Mouse (Mus musculus): ENCODE measurements around the gene Setd2. TPM values are rescaled to one million over a fixed set of nuclear protein-coding genes. Genes with fewer than 3 reads are reported as not detected.

Setd2 gene
- total and polyA plus RNA-seq, 2 experiments, result 20.1 to 36.5 TPM

DNA sequence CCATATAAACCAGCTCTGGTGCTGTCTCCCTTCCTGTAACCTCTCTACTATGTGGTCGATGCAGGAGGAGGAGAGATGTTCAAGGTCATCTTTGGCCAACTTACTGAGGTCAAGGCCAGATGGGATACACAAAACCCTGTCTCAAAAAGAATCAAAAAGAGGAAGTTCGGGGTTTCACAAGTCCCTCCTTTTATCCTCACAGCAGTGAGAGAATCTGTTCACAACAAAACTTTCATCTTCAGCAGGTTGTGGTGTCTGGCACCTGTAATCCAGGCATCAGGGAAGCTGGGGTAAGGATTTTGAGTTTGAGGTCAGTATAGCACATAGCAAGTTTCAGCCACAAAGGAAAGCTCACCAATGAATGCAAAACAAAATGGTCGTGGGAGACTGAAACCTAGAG, 1.7 kb upstream of the Setd2 start:
- WGBS, result 22% methylated on average over 3 of the region's 3 CpGs
- no peak overlapping the region for H3K27ac ChIP-seq (replicated peaks; ENCODE audit: insufficient read depth, low read depth, low read length)
- no peak overlapping the region for H3K4me3 ChIP-seq (ENCODE audit: insufficient read depth, low read depth, low read length)
- DNase-seq (ENCODE audit: extremely low read depth, low read depth, low spot score), result peak; percentile 19
- no peaks in the 10 kb centered on the region for H3K36me3 ChIP-seq (ENCODE audit: control insufficient read depth, insufficient read depth, low read length)
- H3K4me1 ChIP-seq (ENCODE audit: control insufficient read depth, insufficient read depth, low read length), result peaks cover 13% of the 10 kb centered on the region
- H3K27me3 ChIP-seq (ENCODE audit: control insufficient read depth, insufficient read depth, low read length), result no peaks in the 10 kb centered on the region
- no peak overlapping the region for H3K9ac ChIP-seq (ENCODE audit: low read depth, low read length)
- H3K79me2 ChIP-seq (ENCODE audit: control insufficient read depth, insufficient read depth, low read length), result peaks cover 16% of the 10 kb centered on the region; the same call in 1 of the 2 replicates
- TF ChIP-seq POLR2A (IDR thresholded peaks at IDR 0.05; ENCODE audit: extremely low read depth, insufficient read depth, low read length) (no peak), CTCF (IDR thresholded peaks at IDR 0.05; ENCODE audit: low read depth, low read length) (no peak)

DNA sequence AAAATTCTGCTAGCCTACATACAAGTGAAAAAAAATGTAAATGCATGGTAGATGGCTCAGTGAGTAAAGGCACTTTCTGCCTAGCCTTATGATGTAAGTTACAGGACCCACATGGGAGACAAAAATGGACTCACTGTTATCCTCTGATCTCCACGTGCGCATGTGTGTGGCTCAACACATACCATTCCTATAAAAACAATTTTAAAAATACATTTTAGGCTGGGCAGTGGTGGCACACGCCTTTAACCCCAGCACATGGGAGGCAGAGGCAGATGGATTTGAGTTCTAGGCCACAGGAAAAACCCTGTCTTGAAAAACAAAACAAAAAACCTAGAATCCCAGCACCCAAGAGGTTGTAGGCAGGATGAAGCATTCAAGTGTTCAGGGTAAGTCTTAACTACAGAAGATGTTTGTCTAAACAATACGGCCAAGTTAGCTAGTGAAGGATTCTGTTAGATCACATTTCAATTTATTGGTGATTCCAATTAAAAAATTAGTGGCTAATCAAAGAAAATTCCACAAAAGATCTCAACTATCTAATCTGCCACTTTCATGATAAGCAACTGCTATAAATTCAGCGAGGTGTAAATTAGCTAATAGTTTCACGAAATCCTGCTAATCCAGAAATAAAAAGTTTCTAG, 1.1 kb upstream of the Setd2 start:
- no peak overlapping the region for H3K4me3 ChIP-seq (ENCODE audit: insufficient read depth, low read depth, low read length)
- no peak for TF ChIP-seq POLR2A (IDR thresholded peaks at IDR 0.05; ENCODE audit: extremely low read depth, insufficient read depth, low read length)
- no peak for TF ChIP-seq CTCF (IDR thresholded peaks at IDR 0.05; ENCODE audit: low read depth, low read length)
- no peak overlapping the region for H3K27ac ChIP-seq (replicated peaks; ENCODE audit: insufficient read depth, low read depth, low read length)
- peaks cover 13% of the 10 kb centered on the region for H3K4me1 ChIP-seq (ENCODE audit: control insufficient read depth, insufficient read depth, low read length)
- H3K27me3 ChIP-seq (ENCODE audit: control insufficient read depth, insufficient read depth, low read length), result no peaks in the 10 kb centered on the region
- no peaks in the 10 kb centered on the region for H3K36me3 ChIP-seq (ENCODE audit: control insufficient read depth, insufficient read depth, low read length)
- WGBS, result 39% methylated on average over 6 of the region's 6 CpGs
- no peak overlapping the region for H3K9ac ChIP-seq (ENCODE audit: low read depth, low read length)
- H3K79me2 ChIP-seq (ENCODE audit: control insufficient read depth, insufficient read depth, low read length), result peaks cover 23% of the 10 kb centered on the region; the same call in 1 of the 2 replicates
- DNase-seq (ENCODE audit: extremely low read depth, low read depth, low spot score), result no peak

- peak; percentile 83 for DNase-seq (ENCODE audit: extremely low read depth, low read depth, low spot score)
- whole genome bisulfite sequencing, result under 1% methylated on average over 51 of the region's 53 CpGs
- peaks cover 27% of the 10 kb centered on the region; the same call in 1 of the 2 replicates for H3K79me2 ChIP-seq (ENCODE audit: control insufficient read depth, insufficient read depth, low read length)
- H3K27ac ChIP-seq (replicated peaks; ENCODE audit: insufficient read depth, low read depth, low read length), result peak overlapping the region; percentile 63
- peaks cover 16% of the 10 kb centered on the region for H3K4me1 ChIP-seq (ENCODE audit: control insufficient read depth, insufficient read depth, low read length)
- TF ChIP-seq CTCF (IDR thresholded peaks at IDR 0.05; ENCODE audit: low read depth, low read length) (peak; percentile 74), POLR2A (IDR thresholded peaks at IDR 0.05; ENCODE audit: extremely low read depth, insufficient read depth, low read length) (peak; percentile 7; the same call in 1 of the 2 replicates)
- H3K4me3 ChIP-seq (ENCODE audit: insufficient read depth, low read depth, low read length), result peak overlapping the region; percentile 81
- H3K9ac ChIP-seq (ENCODE audit: low read depth, low read length), result peak overlapping the region; percentile 76
- H3K27me3 ChIP-seq (ENCODE audit: control insufficient read depth, insufficient read depth, low read length), result no peaks in the 10 kb centered on the region
- no peaks in the 10 kb centered on the region for H3K36me3 ChIP-seq (ENCODE audit: control insufficient read depth, insufficient read depth, low read length)
Measured at GRCm38 (mm10) chr9:110531914-110532489, 395 bp upstream of the Setd2 start.

DNA sequence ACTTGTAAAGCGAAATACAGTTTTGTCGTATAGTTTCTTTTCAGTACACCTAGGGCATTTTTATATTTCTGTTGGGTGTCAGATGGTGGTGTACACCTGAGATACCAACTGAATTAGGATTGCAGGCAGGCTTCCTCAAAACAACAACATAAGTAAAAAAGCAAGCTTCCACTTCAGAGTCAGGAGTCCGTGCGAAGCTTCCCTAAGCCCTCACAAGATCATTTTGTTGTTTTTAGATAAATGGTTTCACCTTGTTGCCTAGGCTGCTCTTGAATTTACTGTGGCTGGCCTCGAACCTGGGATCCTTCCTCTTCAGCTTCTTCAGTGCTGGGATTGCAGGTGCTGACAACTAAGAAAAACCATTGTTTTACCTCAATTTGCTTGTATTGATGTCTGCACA, 1.2 kb downstream of the Setd2 start:
- WGBS, result 8% methylated on average over 5 of the region's 5 CpGs
- H3K9ac ChIP-seq (ENCODE audit: low read depth, low read length), result peak overlapping the region; percentile 42
- peaks cover 30% of the 10 kb centered on the region; the same call in 1 of the 2 replicates for H3K79me2 ChIP-seq (ENCODE audit: control insufficient read depth, insufficient read depth, low read length)
- TF ChIP-seq CTCF (IDR thresholded peaks at IDR 0.05; ENCODE audit: low read depth, low read length) (no peak), POLR2A (IDR thresholded peaks at IDR 0.05; ENCODE audit: extremely low read depth, insufficient read depth, low read length) (no peak)
- H3K27ac ChIP-seq (replicated peaks; ENCODE audit: insufficient read depth, low read depth, low read length), result 0 out of 2 replicates have a peak overlapping the region, but pooled peaks have one; percentile 19
- no peak for DNase-seq (ENCODE audit: extremely low read depth, low read depth, low spot score)
- no peaks in the 10 kb centered on the region for H3K27me3 ChIP-seq (ENCODE audit: control insufficient read depth, insufficient read depth, low read length)
- peaks cover 18% of the 10 kb centered on the region for H3K4me1 ChIP-seq (ENCODE audit: control insufficient read depth, insufficient read depth, low read length)
- H3K4me3 ChIP-seq (ENCODE audit: insufficient read depth, low read depth, low read length), result peak overlapping the region; percentile 81; the same call in 1 of the 2 replicates
- no peaks in the 10 kb centered on the region for H3K36me3 ChIP-seq (ENCODE audit: control insufficient read depth, insufficient read depth, low read length)

DNA sequence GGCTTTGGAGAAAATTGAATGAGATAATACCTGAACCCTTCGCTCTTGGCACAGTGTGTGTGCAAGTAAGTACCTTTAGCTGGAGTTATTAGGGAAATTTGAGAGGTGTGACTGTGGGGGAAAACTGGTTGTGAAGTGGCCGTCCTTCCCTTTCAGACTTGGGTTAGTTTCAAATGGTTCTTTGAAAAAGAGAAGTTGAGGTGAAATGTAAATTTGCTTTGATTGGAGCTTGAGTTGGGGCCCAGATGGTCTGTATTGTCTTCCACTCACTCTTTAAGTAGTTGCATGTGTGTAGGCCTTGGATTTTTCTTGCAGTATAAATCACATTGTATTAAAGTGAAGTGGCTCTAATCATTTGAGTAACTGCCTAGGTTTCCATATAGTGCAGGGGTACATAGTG, 2.7 kb downstream of the Setd2 start:
- DNase-seq (ENCODE audit: extremely low read depth, low read depth, low spot score), result no peak
- no peaks in the 10 kb centered on the region for H3K27me3 ChIP-seq (ENCODE audit: control insufficient read depth, insufficient read depth, low read length)
- 71% methylated on average over 2 of the region's 2 CpGs for WGBS
- no peaks in the 10 kb centered on the region for H3K36me3 ChIP-seq (ENCODE audit: control insufficient read depth, insufficient read depth, low read length)
- no peak overlapping the region for H3K27ac ChIP-seq (replicated peaks; ENCODE audit: insufficient read depth, low read depth, low read length)
- H3K4me1 ChIP-seq (ENCODE audit: control insufficient read depth, insufficient read depth, low read length), result peaks cover 24% of the 10 kb centered on the region
- peaks cover 34% of the 10 kb centered on the region; the same call in 1 of the 2 replicates for H3K79me2 ChIP-seq (ENCODE audit: control insufficient read depth, insufficient read depth, low read length)
- no peak overlapping the region for H3K4me3 ChIP-seq (ENCODE audit: insufficient read depth, low read depth, low read length)
- TF ChIP-seq POLR2A (IDR thresholded peaks at IDR 0.05; ENCODE audit: extremely low read depth, insufficient read depth, low read length), result no peak
- no peak overlapping the region for H3K9ac ChIP-seq (ENCODE audit: low read depth, low read length)

- Histone ChIP-seq H3K4me3 (ENCODE audit: insufficient read depth, low read depth, low read length) (no peak overlapping the region), H3K27me3 (ENCODE audit: control insufficient read depth, insufficient read depth, low read length) (no peaks in the 10 kb centered on the region), H3K79me2 (ENCODE audit: control insufficient read depth, insufficient read depth, low read length) (peaks cover 39% of the 10 kb centered on the region; the same call in 1 of the 2 replicates), H3K27ac (replicated peaks; ENCODE audit: insufficient read depth, low read depth, low read length) (no peak overlapping the region), H3K36me3 (ENCODE audit: control insufficient read depth, insufficient read depth, low read length) (no peaks in the 10 kb centered on the region), H3K9ac (ENCODE audit: low read depth, low read length) (no peak overlapping the region), H3K4me1 (ENCODE audit: control insufficient read depth, insufficient read depth, low read length) (peaks cover 24% of the 10 kb centered on the region)
- TF ChIP-seq POLR2A (IDR thresholded peaks at IDR 0.05; ENCODE audit: extremely low read depth, insufficient read depth, low read length), result no peak
- no peak for TF ChIP-seq CTCF (IDR thresholded peaks at IDR 0.05; ENCODE audit: low read depth, low read length)
- DNase-seq (ENCODE audit: extremely low read depth, low read depth, low spot score), result peak; percentile 48
- WGBS, result 24% methylated on average over 2 of the region's 2 CpGs
Measured at GRCm38 (mm10) chr9:110536636-110537035, 4.2 kb downstream of the Setd2 start.
